Mouse (Mus musculus): Measurements from ENCODE around the gene Krr1. TPM values are rescaled to one million over a fixed set of nuclear protein-coding genes. Genes with fewer than 3 reads are reported as not detected.
A peak's percentile ranks its signal among the peaks of the same experiment; 100 is the strongest.
"Not testable (repeated sequence)": the region's sequence is repeated elsewhere in the genome, so short reads cannot be mapped to it uniquely, and the experiment has no call there.

The Krr1 gene
- total and polyA plus RNA-seq, 3 experiments: 66.3 to 84.9 (median 67.2) TPM

DNA sequence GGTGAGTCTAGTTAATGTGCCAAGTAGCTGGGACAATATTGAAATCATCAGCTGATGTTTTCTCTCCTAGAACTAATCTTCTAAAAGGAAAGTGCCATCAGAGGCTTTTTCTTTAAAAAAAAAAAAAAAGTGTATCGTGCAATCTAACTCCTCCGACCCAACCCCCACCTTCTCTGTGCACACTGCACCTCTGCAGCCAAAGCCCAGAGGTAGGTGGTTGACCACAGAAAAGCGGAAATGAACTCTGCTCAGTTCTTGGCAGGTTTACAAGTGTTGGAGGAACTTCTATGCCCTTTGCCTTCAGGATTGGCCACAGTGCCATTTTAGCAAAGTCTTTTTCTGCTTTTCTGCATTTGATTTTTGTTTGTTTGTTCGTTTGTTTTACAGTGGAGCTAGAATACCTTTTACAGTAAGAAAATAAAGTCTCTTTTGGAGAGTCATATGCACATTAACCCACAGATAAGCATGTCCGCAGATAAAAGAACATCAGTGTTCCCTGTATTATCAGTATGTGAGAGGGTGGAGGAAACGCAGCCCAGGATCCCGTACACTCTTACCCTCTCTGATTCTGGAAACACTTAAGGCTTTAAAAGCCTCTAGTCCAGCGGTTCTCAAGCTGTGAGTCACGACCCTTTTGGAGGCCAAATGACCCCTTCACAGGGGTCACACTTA is 30.2 kb downstream of the Krr1 start, which contains the start of gene Glipr1 (continued):
- TF ChIP-seq MYC (IDR thresholded peaks at IDR 0.05; ENCODE audit: low read depth, low read length) (peak; percentile 33; the same call in 1 of the 2 replicates), CHD1 (IDR thresholded peaks at IDR 0.05; ENCODE audit: low read depth, low read length) (0 out of 2 replicates have a peak, but pooled peaks have one; percentile 57), ETS1 (IDR thresholded peaks at IDR 0.05; ENCODE audit: low read depth, low read length) (peak; percentile 80), TBP (IDR thresholded peaks at IDR 0.05; ENCODE audit: low read depth, low read length) (0 out of 2 replicates have a peak, but pooled peaks have one; percentile 24), CHD2 (IDR thresholded peaks at IDR 0.05; ENCODE audit: low read length) (peak; percentile 79), KAT2A (conservative IDR thresholded peaks at IDR 0.05; ENCODE audit: low read depth, low read length) (peak; percentile 43; the same call in 1 of the 2 replicates)

DNA sequence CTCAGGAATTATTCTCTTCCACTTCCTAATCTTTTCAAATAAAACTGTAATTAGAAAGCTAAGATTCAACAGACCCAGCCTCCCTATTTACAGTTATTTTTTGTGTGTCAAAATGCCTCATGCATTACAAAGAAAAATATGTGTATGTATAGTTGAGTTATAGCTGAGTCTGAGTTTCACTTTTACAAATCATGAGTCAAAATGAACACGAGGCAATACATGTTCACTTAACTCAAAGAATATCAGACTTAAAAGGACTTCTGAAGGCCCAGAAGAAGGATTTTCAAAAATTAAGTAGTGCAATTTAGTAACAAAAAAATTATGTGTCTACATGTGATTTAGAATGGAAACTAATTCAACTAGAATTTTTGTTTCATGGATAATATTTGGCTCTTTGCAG is 37.0 kb downstream of the Krr1 start:
- not testable (repeated sequence) for H3K9ac ChIP-seq (ENCODE audit: control insufficient read depth, low read depth, low read length, poor library complexity, severe bottlenecking); H3K79me2 ChIP-seq (ENCODE audit: control insufficient read depth, insufficient read depth, low read length, poor library complexity); H3K27ac ChIP-seq (ENCODE audit: control insufficient read depth, low read depth, low read length); H3K4me3 ChIP-seq (ENCODE audit: control insufficient read depth in 1 of 2, insufficient read depth in 1 of 2, low read depth in 2 of 2, low read length in 2 of 2); DNase-seq (ENCODE audit: low read depth, low spot score); H3K4me1 ChIP-seq (ENCODE audit: control insufficient read depth in 1 of 2, insufficient read depth in 2 of 2, low read length in 2 of 2); H3K36me3 ChIP-seq (ENCODE audit: control insufficient read depth in 1 of 2, insufficient read depth in 2 of 2, low read length in 2 of 2); H3K27me3 ChIP-seq (ENCODE audit: control insufficient read depth in 1 of 2, insufficient read depth in 2 of 2, low read length in 2 of 2); H3K9me3 ChIP-seq (replicated peaks; ENCODE audit: insufficient read depth, low read length)

DNA sequence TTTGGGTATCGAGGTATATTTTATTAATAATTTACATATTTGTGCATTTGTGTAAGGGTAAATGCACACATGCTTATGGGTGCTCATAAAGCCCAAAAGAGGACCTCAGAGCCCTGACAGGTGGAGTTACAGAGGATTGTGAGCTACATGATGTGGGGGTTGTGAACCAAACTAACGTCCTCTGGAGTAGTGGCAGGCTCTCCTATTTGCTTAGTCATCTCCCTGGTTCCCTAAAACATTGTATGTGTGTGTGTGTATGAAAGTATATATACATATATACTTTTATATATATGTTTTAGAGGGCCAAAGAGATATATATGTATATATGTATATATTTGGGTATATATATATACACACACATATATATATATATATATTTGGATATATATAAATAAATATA is 51.1 kb downstream of the Krr1 start:
- H3K36me3 ChIP-seq (ENCODE audit: control insufficient read depth in 1 of 2, insufficient read depth in 2 of 2, low read length in 2 of 2): no peaks in the 10 kb centered on the region
- no peaks in the 10 kb centered on the region for H3K79me2 ChIP-seq (ENCODE audit: control insufficient read depth, insufficient read depth, low read length, poor library complexity)
- no peak overlapping the region for H3K4me3 ChIP-seq (ENCODE audit: control insufficient read depth in 1 of 2, insufficient read depth in 1 of 2, low read depth in 2 of 2, low read length in 2 of 2)
- H3K27me3 ChIP-seq (ENCODE audit: control insufficient read depth in 1 of 2, insufficient read depth in 2 of 2, low read length in 2 of 2): no peaks in the 10 kb centered on the region
- no peak overlapping the region for H3K27ac ChIP-seq (ENCODE audit: control insufficient read depth, low read depth, low read length)
- H3K9ac ChIP-seq (ENCODE audit: control insufficient read depth, low read depth, low read length, poor library complexity, severe bottlenecking): no peak overlapping the region
- TF ChIP-seq POLR2A (IDR thresholded peaks at IDR 0.05; ENCODE audit: control insufficient read depth in 1 of 2, insufficient read depth in 1 of 2, low read depth in 1 of 2, low read length in 2 of 2, poor library complexity in 1 of 2) (no peak), GATA1 (IDR thresholded peaks at IDR 0.05; ENCODE audit: low read depth, low read length) (no peak), UBTF (IDR thresholded peaks at IDR 0.05; ENCODE audit: borderline replicate concordance, insufficient read depth, low read depth, low read length) (no peak), SMC3 (IDR thresholded peaks at IDR 0.05; ENCODE audit: low read depth, low read length) (no peak), GABPA (IDR thresholded peaks at IDR 0.05; ENCODE audit: low read depth, low read length) (no peak), CHD2 (IDR thresholded peaks at IDR 0.05; ENCODE audit: low read length) (no peak), HCFC1 (IDR thresholded peaks at IDR 0.05; ENCODE audit: low read depth, low read length) (no peak), ELF1 (IDR thresholded peaks at IDR 0.05; ENCODE audit: low read depth, low read length) (no peak), MEF2A (IDR thresholded peaks at IDR 0.05; ENCODE audit: extremely low read depth, insufficient replicate concordance, low read depth, low read length, poor library complexity, severe bottlenecking) (no peak), MAX (IDR thresholded peaks at IDR 0.05; ENCODE audit: low read length) (no peak), RAD21 (IDR thresholded peaks at IDR 0.05; ENCODE audit: low read depth, low read length) (no peak), BHLHE40 (IDR thresholded peaks at IDR 0.05; ENCODE audit: borderline replicate concordance, low read depth, low read length) (no peak), E2F4 (IDR thresholded peaks at IDR 0.05; ENCODE audit: borderline replicate concordance, low read depth, low read length) (no peak), MYC (IDR thresholded peaks at IDR 0.05; ENCODE audit: low read depth, low read length) (no peak)
- no peaks in the 10 kb centered on the region for H3K4me1 ChIP-seq (ENCODE audit: control insufficient read depth in 1 of 2, insufficient read depth in 2 of 2, low read length in 2 of 2)
- DNase-seq (ENCODE audit: low read depth, low spot score): peak; percentile 24
- no peaks in the 10 kb centered on the region for H3K9me3 ChIP-seq (replicated peaks; ENCODE audit: insufficient read depth, low read length)

DNA sequence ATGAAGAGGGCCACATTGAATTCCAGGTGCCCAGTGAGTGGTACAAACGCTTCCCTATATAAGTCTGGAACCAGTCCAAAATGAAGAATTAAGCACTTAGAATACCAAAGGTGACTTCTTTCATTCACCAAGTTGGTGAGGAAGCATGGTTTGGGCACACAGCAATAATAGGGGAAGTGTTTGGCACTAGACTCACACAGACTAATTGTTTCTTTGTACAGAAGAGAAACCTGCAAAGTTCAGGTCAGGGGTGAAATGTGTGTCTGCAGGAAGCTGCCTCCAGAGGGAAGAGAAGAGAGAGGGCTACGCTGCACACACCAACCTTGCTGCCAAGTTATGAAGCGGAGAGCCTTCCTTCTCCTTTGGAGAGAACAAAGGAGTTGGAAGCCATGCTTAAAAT is 56.2 kb downstream of the Krr1 start:
- H3K27me3 ChIP-seq (ENCODE audit: control insufficient read depth in 1 of 2, insufficient read depth in 2 of 2, low read length in 2 of 2); H3K36me3 ChIP-seq (ENCODE audit: control insufficient read depth in 1 of 2, insufficient read depth in 2 of 2, low read length in 2 of 2); H3K9ac ChIP-seq (ENCODE audit: control insufficient read depth, low read depth, low read length, poor library complexity, severe bottlenecking); H3K79me2 ChIP-seq (ENCODE audit: control insufficient read depth, insufficient read depth, low read length, poor library complexity); H3K9me3 ChIP-seq (replicated peaks; ENCODE audit: insufficient read depth, low read length); H3K27ac ChIP-seq (ENCODE audit: control insufficient read depth, low read depth, low read length); H3K4me1 ChIP-seq (ENCODE audit: control insufficient read depth in 1 of 2, insufficient read depth in 2 of 2, low read length in 2 of 2); DNase-seq (ENCODE audit: low read depth, low spot score); H3K4me3 ChIP-seq (ENCODE audit: control insufficient read depth in 1 of 2, insufficient read depth in 1 of 2, low read depth in 2 of 2, low read length in 2 of 2): not testable (repeated sequence)
